Mouse (Mus musculus) C2C12 (cell line): ENCODE data around the gene Zfp687. TPM values are rescaled to one million over a fixed set of nuclear protein-coding genes. Genes with fewer than 3 reads are reported as not detected.

ENCODE experiments used
- H3K27me3 ChIP-seq: one replicate; pipeline ENCODE4 v1.6.1; 2011; ENCODE audit not compliant: control insufficient read depth, insufficient read depth, insufficient read length
- H3K36me3 ChIP-seq: one replicate; pipeline ENCODE4 v1.6.1; 2011; ENCODE audit not compliant: control insufficient read depth, insufficient read depth
- H3K4me3 ChIP-seq: one replicate; pipeline ENCODE4 v1.5.1; 2011; ENCODE audit warnings: mild to moderate bottlenecking, control low read depth; ENCODE audit not compliant: poor library complexity, insufficient read depth, severe bottlenecking
- H3K79me2 ChIP-seq: one replicate; pipeline ENCODE4 v1.6.1; 2011; ENCODE audit not compliant: control insufficient read depth, insufficient read depth
- H3K79me3 ChIP-seq: one replicate; pipeline ENCODE4 v1.6.1; 2011; ENCODE audit warnings: low read depth, control low read depth
- H3ac ChIP-seq: one replicate; pipeline ENCODE3; 2011; ENCODE audit warnings: low read depth; ENCODE audit not compliant: control insufficient read depth, insufficient read length
- CEBPB ChIP-seq: IDR thresholded peaks from one replicate; pipeline ENCODE4 v1.6.1; 2011; ENCODE audit warnings: low read depth, mild to moderate bottlenecking, control low read depth, moderate library complexity
- CTCF ChIP-seq: IDR thresholded peaks from one replicate; pipeline ENCODE4 v1.5.1; 2011; ENCODE audit not compliant: control insufficient read depth, insufficient read depth, insufficient read length
- FOSL1 ChIP-seq: IDR thresholded peaks from one replicate; pipeline ENCODE4 v1.8.0; 2011; ENCODE audit warnings: mild to moderate bottlenecking, low read length; ENCODE audit not compliant: poor library complexity, insufficient read depth, severe bottlenecking
- MAX ChIP-seq: IDR thresholded peaks from one replicate; pipeline ENCODE4 v1.6.1; 2011; ENCODE audit warnings: mild to moderate bottlenecking, control low read depth
- MYOD1 ChIP-seq: IDR thresholded peaks from one replicate; pipeline ENCODE4 v1.6.1; 2011; ENCODE audit warnings: low read depth; ENCODE audit not compliant: control insufficient read depth, insufficient read length
- MYOG ChIP-seq: IDR thresholded peaks from one replicate; pipeline ENCODE4 v1.6.1; 2011; ENCODE audit not compliant: control insufficient read depth, insufficient read length; ENCODE audit errors: extremely low read depth
- USF1 ChIP-seq: IDR thresholded peaks from one replicate; pipeline ENCODE4 v1.6.1; 2011; ENCODE audit warnings: low read depth, mild to moderate bottlenecking, control low read depth, moderate library complexity
- microRNA-seq: library from miRNA; unstranded; fragments of <30 nt; microRNA quantifications from one replicate; pipeline ENCODE4, GENCODE M21; 2019; ENCODE audit warnings: borderline microRNAs expressed
- polyA plus RNA-seq: library from polyadenylated mRNA; unstranded; fragments of >200 nt; fragmentation: generic; extraction: Trizol; gene quantifications from one replicate; pipeline ENCODE4 v1.2.1, GENCODE M21; 2012; ENCODE audit warnings: missing spikeins

Gene Zfp687
- polyA plus RNA-seq, 1 experiment, result 15.3 TPM

DNA sequence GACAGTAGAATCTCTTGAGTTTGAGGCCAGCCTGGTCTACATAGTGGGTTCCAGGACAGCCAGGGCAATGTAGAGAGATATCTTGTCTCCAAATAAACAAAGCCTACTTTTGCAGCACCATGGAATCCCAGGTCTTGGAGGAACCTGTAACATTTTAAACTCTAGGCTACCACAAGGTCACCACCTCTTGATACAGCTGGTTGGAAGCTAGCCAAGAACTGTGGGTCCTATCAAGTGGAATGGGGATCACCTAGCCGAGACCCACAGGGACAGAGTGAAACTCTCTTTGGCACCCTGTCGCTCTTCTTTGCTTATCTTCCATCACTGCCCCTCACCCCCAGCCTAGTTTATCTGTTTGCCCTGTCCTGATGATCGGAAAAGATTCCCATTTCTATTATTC is 42.7 kb downstream of the Zfp687 start:
- H3K27me3 ChIP-seq, result no peaks in the 10 kb centered on the region
- H3K4me3 ChIP-seq, result no peak overlapping the region
- peaks cover 22% of the 10 kb centered on the region for H3K79me3 ChIP-seq
- H3K79me2 ChIP-seq, result peaks cover 28% of the 10 kb centered on the region
- TF ChIP-seq USF1, result no peak
- no peak overlapping the region for H3ac ChIP-seq
- peaks cover 4% of the 10 kb centered on the region for H3K36me3 ChIP-seq

GRCm38 (mm10) chr3:94965878-94966277 is 49.4 kb downstream of the Zfp687 start:
- Histone ChIP-seq H3K4me3 (no peak overlapping the region), H3K27me3 (no peaks in the 10 kb centered on the region), H3ac (no peak overlapping the region), H3K79me2 (no peaks in the 10 kb centered on the region), H3K36me3 (no peaks in the 10 kb centered on the region), H3K79me3 (no peaks in the 10 kb centered on the region)
- TF ChIP-seq FOSL1 (no peak), MYOD1 (no peak), CEBPB (no peak), MYOG (no peak), MAX (no peak), CTCF (no peak), USF1 (no peak)

- Histone ChIP-seq H3K36me3 (no peaks in the 10 kb centered on the region), H3ac (no peak overlapping the region), H3K79me2 (no peaks in the 10 kb centered on the region), H3K27me3 (no peaks in the 10 kb centered on the region), H3K4me3 (no peak overlapping the region), H3K79me3 (no peaks in the 10 kb centered on the region)
- TF ChIP-seq MYOG (no peak), MAX (no peak), FOSL1 (no peak), MYOD1 (no peak), CEBPB (no peak), CTCF (no peak), USF1 (no peak)
These were observed 50.3 kb downstream of the Zfp687 start for GRCm38 (mm10) chr3:94964989-94965388.

- Histone ChIP-seq H3K36me3 (peaks cover 7% of the 10 kb centered on the region), H3K79me3 (no peaks in the 10 kb centered on the region), H3K79me2 (no peaks in the 10 kb centered on the region), H3K4me3 (no peak overlapping the region), H3ac (no peak overlapping the region), H3K27me3 (no peaks in the 10 kb centered on the region)
- TF ChIP-seq FOSL1, result no peak
- TF ChIP-seq MAX, result no peak
- no peak for TF ChIP-seq USF1
- TF ChIP-seq MYOG, result no peak
- no peak for TF ChIP-seq CTCF
- TF ChIP-seq CEBPB, result no peak
- TF ChIP-seq MYOD1, result no peak
These were observed 54.9 kb downstream of the Zfp687 start for GRCm38 (mm10) chr3:94960322-94960721.

- Histone ChIP-seq H3K36me3 (peaks cover 7% of the 10 kb centered on the region), H3K4me3 (no peak overlapping the region), H3K27me3 (no peaks in the 10 kb centered on the region), H3ac (no peak overlapping the region), H3K79me2 (no peaks in the 10 kb centered on the region), H3K79me3 (no peaks in the 10 kb centered on the region)
- TF ChIP-seq MYOG (no peak), USF1 (no peak), CEBPB (no peak), MYOD1 (no peak), MAX (no peak), CTCF (no peak), FOSL1 (no peak)
These were observed 55.4 kb downstream of the Zfp687 start for GRCm38 (mm10) chr3:94959871-94960270.

DNA sequence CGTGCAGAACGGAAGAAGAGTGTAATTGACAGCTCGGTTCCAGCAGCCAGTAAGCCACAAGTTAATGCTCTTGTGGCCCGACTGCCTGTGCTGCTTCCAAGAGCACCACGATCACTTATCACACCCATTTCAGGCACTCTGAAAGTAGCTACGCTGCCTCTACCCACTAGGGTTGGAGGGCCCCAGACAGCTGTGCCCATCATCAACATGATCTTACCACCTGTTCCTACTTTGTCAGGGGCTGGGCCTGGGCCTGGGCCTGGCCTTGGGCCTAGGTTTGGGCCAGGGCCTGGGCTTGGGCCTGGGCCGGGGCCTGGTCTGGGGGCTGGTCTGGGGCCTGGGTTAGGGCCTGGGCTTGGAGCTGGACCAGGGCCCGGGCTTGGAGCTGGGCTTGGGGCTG is 57.0 kb downstream of the Zfp687 start:
- Histone ChIP-seq H3K27me3 (no peaks in the 10 kb centered on the region), H3ac (no peak overlapping the region), H3K4me3 (no peak overlapping the region), H3K79me3 (no peaks in the 10 kb centered on the region), H3K79me2 (no peaks in the 10 kb centered on the region), H3K36me3 (peaks cover 7% of the 10 kb centered on the region)
- no peak for TF ChIP-seq MYOD1
- no peak for TF ChIP-seq CTCF

Small RNA genes lying within 50 kb of the gene (microRNA-seq; reads per million reads assigned to microRNA genes)
- 1.4 reads per million, percentile 31 among the genes with 10 or more reads in this experiment for gene Mir7013

Other genes with a start within 250 kb of the Zfp687 start
- 0.05 TPM for gene Cgn, start 229.0 kb downstream of the Zfp687 start, polyA plus RNA-seq
- 8.7 TPM for gene Pogz, start 177.9 kb downstream of the Zfp687 start, polyA plus RNA-seq
- 496 TPM for gene Psmb4, start 128.5 kb downstream of the Zfp687 start, polyA plus RNA-seq
- gene Selenbp1, start 82.4 kb downstream of the Zfp687 start, polyA plus RNA-seq, result 0.16 TPM
- gene Rfx5, start 61.4 kb downstream of the Zfp687 start, polyA plus RNA-seq, result 3.0 TPM
- 33.2 TPM for gene Pi4kb, start 40.7 kb downstream of the Zfp687 start, polyA plus RNA-seq
- gene Psmd4, start 27.2 kb upstream of the Zfp687 start, polyA plus RNA-seq, result 264 TPM
- gene Pip5k1a, start 91.5 kb upstream of the Zfp687 start, polyA plus RNA-seq, result 21.2 TPM
- 83.4 TPM for gene Vps72, start 95.6 kb upstream of the Zfp687 start, polyA plus RNA-seq
- 0.23 TPM for gene Tmod4, start 109.0 kb upstream of the Zfp687 start, polyA plus RNA-seq
- gene Scnm1, start 118.6 kb upstream of the Zfp687 start, polyA plus RNA-seq, result 22.2 TPM
- gene Lysmd1, start 118.6 kb upstream of the Zfp687 start, polyA plus RNA-seq, result 3.4 TPM
- 0.21 TPM for gene Tnfaip8l2, start 126.9 kb upstream of the Zfp687 start, polyA plus RNA-seq
- gene Sema6c, start 145.0 kb upstream of the Zfp687 start, polyA plus RNA-seq, result 5.4 TPM
- 5.7 TPM for gene Gabpb2, start 202.5 kb upstream of the Zfp687 start, polyA plus RNA-seq
- 80.9 TPM for gene Cdc42se1, start 213.3 kb upstream of the Zfp687 start, polyA plus RNA-seq
- 19.6 TPM for gene Mllt11, start 216.7 kb upstream of the Zfp687 start, polyA plus RNA-seq
- gene Gm128, start 226.2 kb upstream of the Zfp687 start, polyA plus RNA-seq, result 0.11 TPM
- gene Bnipl, start 235.7 kb upstream of the Zfp687 start, polyA plus RNA-seq, result 0.34 TPM